In genomic region chr19:21050994-21051721, GRCm38 (mm10) we compare ENCODE assay signal across 11 mouse cellular contexts.
DNase-seq lines count a peak whose midpoint lies in the region; ATAC-seq and TF ChIP-seq lines count a peak whose summit lies in the region.
"Had no signal": no experiment of that assay in that cellular context is flagged by ENCODE, and none has a peak within 500 bp of the region (broad histone marks: within the 10 kb centered on the region; RNA-seq: fewer than 3 reads in every experiment).

No protein-coding gene starts in this region.

- TF ChIP-seq POLR2A in thymus, adult 2 months (IDR thresholded peaks at IDR 0.05; ENCODE audit: control insufficient read depth, extremely low read depth, insufficient read depth, low read length, poor library complexity), result no peak

- ATAC-seq in stomach, postnatal 0 days (ENCODE audit: low FRiP score, low TSS enrichment), result 0 out of 2 replicates have a peak, but pooled peaks have one; percentile 15
- no peak for ATAC-seq in hindbrain, embryonic 14.5 days (ENCODE audit: low FRiP score)

- no peak overlapping the region for H3K27ac ChIP-seq in thymus, adult 2 months (ENCODE audit: control insufficient read depth, insufficient read depth, low read length)
- peak overlapping the region; percentile 77 for H3K27ac ChIP-seq in stomach, postnatal 0 days (replicated peaks)
- H3K27ac ChIP-seq in hindbrain, embryonic 14.5 days, result no peak overlapping the region
- H3K27ac ChIP-seq: hindbrain, embryonic 15.5 days; liver, embryonic 13.5 days had no signal

- no peak overlapping the region for H3K9ac ChIP-seq in stomach, postnatal 0 days (ENCODE audit: low read length)
- no peak overlapping the region for H3K9ac ChIP-seq in hindbrain, embryonic 14.5 days
- H3K9ac ChIP-seq: hindbrain, embryonic 15.5 days; liver, embryonic 13.5 days had no signal

- H3K4me1 ChIP-seq in thymus, adult 2 months (replicated peaks; ENCODE audit: control insufficient read depth, insufficient read depth, low read length), result peaks cover 3% of the 10 kb centered on the region
- H3K4me1 ChIP-seq in stomach, postnatal 0 days (replicated peaks; ENCODE audit: control insufficient read depth, insufficient read depth), result no peaks in the 10 kb centered on the region; the same call in 1 of the 2 replicates
- H3K4me1 ChIP-seq in hindbrain, embryonic 14.5 days (replicated peaks; ENCODE audit: control insufficient read depth, insufficient read depth, low read length), result no peaks in the 10 kb centered on the region
- H3K4me1 ChIP-seq: hindbrain, embryonic 15.5 days had no signal

- no peaks in the 10 kb centered on the region for H3K36me3 ChIP-seq in thymus, adult 2 months (ENCODE audit: control insufficient read depth, insufficient read depth, low read length)
- no peaks in the 10 kb centered on the region for H3K36me3 ChIP-seq in stomach, postnatal 0 days (ENCODE audit: control insufficient read depth, insufficient read depth, low read length)
- H3K36me3 ChIP-seq in hindbrain, embryonic 14.5 days (replicated peaks; ENCODE audit: control insufficient read depth, insufficient read depth), result no peaks in the 10 kb centered on the region
- H3K36me3 ChIP-seq: hindbrain, embryonic 15.5 days; liver, embryonic 13.5 days had no signal

- 30% methylated on average over 9 of the region's 9 CpGs for WGBS in thymus, adult 2 months
- WGBS in stomach, postnatal 0 days, result 64% methylated on average over 9 of the region's 9 CpGs
- 83% methylated on average over 9 of the region's 9 CpGs for WGBS in hindbrain, embryonic 14.5 days

- no peaks in the 10 kb centered on the region for H3K9me3 ChIP-seq in stomach, postnatal 0 days (ENCODE audit: control insufficient read depth, low read length)
- no peaks in the 10 kb centered on the region for H3K9me3 ChIP-seq in hindbrain, embryonic 14.5 days (ENCODE audit: control insufficient read depth, low read length)
- H3K9me3 ChIP-seq: hindbrain, embryonic 15.5 days; liver, embryonic 13.5 days had no signal

- no peaks in the 10 kb centered on the region for H3K27me3 ChIP-seq in thymus, adult 2 months (ENCODE audit: control insufficient read depth, insufficient read depth, low read length)
- H3K27me3 ChIP-seq in stomach, postnatal 0 days (ENCODE audit: control insufficient read depth, insufficient read depth, low read length), result no peaks in the 10 kb centered on the region
- no peaks in the 10 kb centered on the region for H3K27me3 ChIP-seq in hindbrain, embryonic 14.5 days (ENCODE audit: control insufficient read depth, insufficient read depth, low read length)
- H3K27me3 ChIP-seq: hindbrain, embryonic 15.5 days; liver, embryonic 13.5 days had no signal

- no peak overlapping the region for H3K4me2 ChIP-seq in stomach, postnatal 0 days (replicated peaks; ENCODE audit: low read depth)
- no peak overlapping the region for H3K4me2 ChIP-seq in hindbrain, embryonic 14.5 days (replicated peaks)
- H3K4me2 ChIP-seq: hindbrain, embryonic 15.5 days; liver, embryonic 13.5 days had no signal

- TF ChIP-seq EP300 in stomach, postnatal 0 days (optimal IDR thresholded peaks at IDR 0.05), result no peak

- no peak overlapping the region for H3K4me3 ChIP-seq in thymus, adult 2 months (ENCODE audit: control insufficient read depth, insufficient read depth, low read length)
- no peak overlapping the region for H3K4me3 ChIP-seq in stomach, postnatal 0 days (ENCODE audit: low read depth, low read length)
- no peak overlapping the region for H3K4me3 ChIP-seq in hindbrain, embryonic 14.5 days (replicated peaks; ENCODE audit: low read length)
- H3K4me3 ChIP-seq: hindbrain, embryonic 15.5 days; liver, embryonic 13.5 days had no signal

- DNase-seq in cerebellum, adult 9-11 months, result peak; percentile 17
- no peak for DNase-seq in cerebellum, postnatal 4 days (ENCODE audit: low spot score in 2 of 2)
- DNase-seq in thymus, postnatal 0 days (ENCODE audit: low spot score), result peak; percentile 27
- DNase-seq in thymus, adult 2 months, result no peak
- peak; percentile 29 for DNase-seq in kidney, postnatal 10 days
- DNase-seq in stomach, postnatal 0 days (ENCODE audit: low spot score), result no peak
- no peak for DNase-seq in layer of hippocampus, adult 9-10 months (ENCODE audit: low spot score)
- no peak for DNase-seq in hindbrain, embryonic 14.5 days (ENCODE audit: low spot score)
- DNase-seq: adrenal gland, postnatal 25 days; liver, embryonic 13.5 days had no signal

- TF ChIP-seq CTCF in thymus, adult 2 months (IDR thresholded peaks at IDR 0.05; ENCODE audit: borderline replicate concordance, control insufficient read depth, extremely low read depth, insufficient read depth, low read length, poor library complexity), result no peak
- no peak for TF ChIP-seq CTCF in stomach, postnatal 0 days (IDR thresholded peaks at IDR 0.05; ENCODE audit: low read depth)

Comparison
In these comparisons a context has a peak if more than half of its experiments do, and no peak if none do; other contexts are left out.
1. DNase-seq: peak in cerebellum, adult 9-11 months (single experiment), thymus, postnatal 0 days (single experiment) and kidney, postnatal 10 days (single experiment); none in cerebellum, postnatal 4 days (0 of 2), thymus, adult 2 months (single experiment), stomach, postnatal 0 days (single experiment), layer of hippocampus, adult 9-10 months (single experiment) and hindbrain, embryonic 14.5 days (single experiment).